Mouse (Mus musculus): ENCODE data around the gene Eif5. TPM values are rescaled to one million over a fixed set of nuclear protein-coding genes. Genes with fewer than 3 reads are reported as not detected.
A peak's percentile ranks its signal among the peaks of the same experiment; 100 is the strongest.
"Not testable (repeated sequence)": the region's sequence is repeated elsewhere in the genome, so short reads cannot be mapped to it uniquely, and the experiment has no call there.

Gene Eif5
- total RNA-seq (2021): 100 to 1,000 TPM; 123 to 146 TPM
- long read RNA-seq, experiment 1, full-length matches to known transcripts: 88 of 118 reads
- long read RNA-seq, experiment 1, partial matches to known transcripts: 18 of 118 reads
- long read RNA-seq, experiment 1, other reads (novel, unspliced or antisense): 12 of 118 reads
- long read RNA-seq, experiment 2, full-length matches to known transcripts: 144 of 193 reads
- long read RNA-seq, experiment 2, partial matches to known transcripts: 42 of 193 reads
- long read RNA-seq, experiment 2, other reads (novel, unspliced or antisense): 7 of 193 reads

DNA sequence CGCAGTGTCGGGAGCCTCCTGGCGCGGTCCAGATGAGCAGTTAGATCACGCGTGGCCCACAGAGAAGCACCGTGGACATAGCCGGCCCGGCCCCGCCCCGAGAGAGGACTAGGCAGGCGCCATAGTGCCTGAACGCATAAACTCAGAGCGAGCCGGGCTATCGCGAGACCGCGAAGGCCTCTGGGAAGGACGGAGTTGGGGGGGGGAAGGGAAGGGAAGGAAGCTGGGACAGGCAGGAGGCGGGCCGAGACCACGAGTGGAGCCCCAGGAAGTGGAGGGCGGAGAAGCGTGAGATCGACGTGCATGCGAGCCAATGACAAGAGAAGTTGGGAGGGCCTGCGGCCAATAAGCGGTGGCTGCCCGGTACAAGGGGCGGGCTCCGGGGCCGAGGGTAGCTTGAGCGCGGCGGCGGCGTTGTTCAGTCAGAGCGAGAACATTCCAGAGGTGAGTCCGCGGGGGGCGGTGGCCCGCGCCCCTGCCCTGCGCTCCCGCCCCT lies at the start of gene Eif5:
TSS of gene Eif5 (plus strand) at position 221 of the 496 bp plus-strand sequence.
- peak; percentile 99 to 100 for DNase-seq

DNA sequence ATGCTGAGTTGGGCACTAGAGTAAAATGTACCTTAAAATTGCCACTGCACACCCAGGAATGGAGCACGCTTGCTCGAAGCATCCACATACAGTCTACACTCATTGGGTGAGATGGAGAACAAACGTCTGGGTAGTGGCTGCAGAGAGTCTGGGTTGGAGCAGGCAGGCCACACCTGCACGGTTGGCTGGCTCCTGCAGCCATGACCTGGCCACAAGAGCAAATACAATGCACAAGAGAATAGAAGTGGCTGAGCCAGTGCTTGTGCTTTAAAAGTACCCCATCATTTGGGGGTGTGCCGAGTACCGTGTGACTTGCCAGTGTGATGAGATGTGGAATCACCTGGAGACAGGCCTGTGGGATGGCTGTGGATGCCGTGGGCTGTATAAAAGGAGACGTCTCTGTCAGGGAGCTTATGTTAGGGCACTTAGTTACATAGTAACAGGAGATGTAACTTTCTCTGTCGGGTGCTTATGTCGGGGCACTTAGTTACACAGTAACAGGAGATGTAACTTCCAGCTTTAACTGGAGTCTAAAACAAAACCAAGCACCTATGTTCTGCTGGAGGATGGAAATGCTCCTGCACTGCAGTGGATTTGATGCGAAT lies 48.5 kb upstream of the Eif5 start:
- no peak for DNase-seq
- intact Hi-C loops (cut with DNase I): no loop called here

More for the DNA sequence above, at the start of gene Eif5:
- intact Hi-C loops (cut with DNase I): loop anchor here (2.0 kb wide), 1 partner anchor 37 kb away; the partner anchor contains the start of gene Mark3

- intact Hi-C loops (cut with DNase I): no loop called here
- no peak for DNase-seq
These were observed 42.9 kb upstream of the Eif5 start for GRCm38 (mm10) chr12:111494931-111495330.

DNA sequence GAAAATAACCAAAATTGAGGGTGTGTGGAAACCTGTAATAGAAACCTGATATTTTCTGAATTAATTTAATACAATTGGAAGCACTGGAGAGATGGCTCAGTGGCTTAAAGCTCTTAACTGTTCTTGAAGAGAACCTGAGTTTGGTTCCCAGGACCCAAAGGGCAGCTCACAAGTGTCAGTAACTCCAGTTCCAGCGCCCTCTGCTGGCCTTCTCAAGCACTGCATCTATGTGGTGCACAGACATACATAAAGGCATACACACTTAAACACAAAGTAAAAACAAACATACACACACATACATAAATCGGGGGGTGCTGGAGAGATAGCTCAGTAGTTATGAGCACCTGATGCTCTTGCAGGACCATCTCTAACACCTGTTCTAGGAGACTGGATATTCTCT lies 40.7 kb upstream of the Eif5 start:
- no peak for DNase-seq
- intact Hi-C loops (cut with DNase I): no loop called here

GRCm38 (mm10) chr12:111499617-111500016 lies 38.2 kb upstream of the Eif5 start:
- intact Hi-C loops (cut with DNase I): loop anchor here (5.0 kb wide), 1 partner anchor 37 kb away; no protein-coding TSS in a partner anchor
- no peak for DNase-seq

DNA sequence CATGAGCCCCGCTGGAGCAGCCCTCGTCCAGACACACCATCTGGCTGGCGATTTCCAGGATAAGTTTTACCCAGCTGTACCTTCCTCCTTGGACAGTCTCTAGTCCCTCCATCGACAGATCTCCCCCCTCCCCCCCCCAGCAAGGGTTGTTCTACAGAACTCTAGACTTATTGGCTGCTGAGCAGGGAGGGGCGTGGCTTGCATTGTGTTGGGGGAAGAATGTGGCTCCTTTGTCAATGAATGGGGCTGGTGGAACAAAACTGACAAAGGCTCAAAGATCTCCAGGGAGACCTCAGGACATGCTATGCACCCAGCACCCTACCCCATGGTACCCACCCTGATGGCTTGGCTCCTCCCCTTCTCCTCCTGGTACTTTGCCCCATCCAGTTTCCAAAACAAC lies 37.1 kb upstream of the Eif5 start:
- intact Hi-C loops (cut with DNase I): loop anchor here (5.0 kb wide), 1 partner anchor 38 kb away; no protein-coding TSS in a partner anchor
- DNase-seq: no peak

- intact Hi-C loops (cut with DNase I): loop anchor here (5.0 kb wide), 1 partner anchor 41 kb away; no protein-coding TSS in a partner anchor
- DNase-seq: no peak
These were observed 34.7 kb upstream of the Eif5 start for GRCm38 (mm10) chr12:111503063-111503567.

- DNase-seq: no peak
- intact Hi-C loops (cut with DNase I): loop anchor here (5.0 kb wide), 1 partner anchor 41 kb away; no protein-coding TSS in a partner anchor
These were observed 34.2 kb upstream of the Eif5 start for GRCm38 (mm10) chr12:111503571-111503970.

DNA sequence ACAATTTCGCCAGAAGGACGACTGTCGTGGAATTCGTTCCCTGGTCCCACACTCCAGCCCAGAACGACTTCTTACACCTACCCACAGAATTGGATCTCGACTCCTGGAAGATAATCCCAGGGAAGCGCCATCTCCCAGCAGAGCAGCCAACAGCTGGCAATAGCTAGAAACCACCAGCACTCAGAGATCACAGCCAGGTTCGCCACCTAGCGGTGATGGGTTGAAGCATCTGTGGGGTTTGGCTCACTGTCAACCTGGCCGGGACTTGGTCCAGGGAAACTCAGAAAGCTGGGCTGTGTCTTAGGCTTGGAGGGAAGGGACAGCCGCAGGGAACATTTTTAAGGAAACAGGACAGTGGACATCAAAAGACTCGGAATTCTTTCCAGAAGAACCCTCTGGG lies 32.9 kb upstream of the Eif5 start:
- DNase-seq: peak; percentile 92 to 98
- intact Hi-C loops (cut with DNase I): loop anchor here (5.0 kb wide), 1 partner anchor 43 kb away; no protein-coding TSS in a partner anchor

GRCm38 (mm10) chr12:111507001-111507400 lies 30.8 kb upstream of the Eif5 start:
- intact Hi-C loops (cut with DNase I): no loop called here
- no peak for DNase-seq

- intact Hi-C loops (cut with DNase I): no loop called here
- no peak for DNase-seq
These were observed 29.9 kb upstream of the Eif5 start for GRCm38 (mm10) chr12:111507962-111508361.

- DNase-seq; intact Hi-C loops (cut with DNase I): not testable (repeated sequence)
These were observed 29.4 kb upstream of the Eif5 start for GRCm38 (mm10) chr12:111508438-111508837.

GRCm38 (mm10) chr12:111512572-111513063 lies 25.2 kb upstream of the Eif5 start:
- no peak for DNase-seq
- intact Hi-C loops (cut with DNase I): no loop called here

DNA sequence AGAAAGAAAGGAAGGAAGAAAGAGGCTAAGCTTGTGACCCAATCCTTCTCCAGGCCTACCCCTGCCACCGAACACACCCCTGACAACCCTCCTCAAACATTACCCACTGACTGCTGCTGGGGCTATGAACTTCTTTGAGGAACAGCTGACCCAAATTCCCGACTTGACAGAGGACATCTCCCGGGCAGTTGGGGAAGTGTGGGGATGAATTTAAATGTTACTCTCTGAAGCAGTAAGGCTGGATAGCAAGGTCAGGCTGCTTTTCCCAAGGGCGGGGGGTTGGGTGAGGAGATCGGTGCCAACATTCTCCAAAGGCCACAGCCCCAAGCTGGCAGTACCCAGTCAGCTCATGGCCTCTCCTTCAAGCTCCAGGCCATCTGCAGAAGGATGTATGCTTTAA lies 24.1 kb upstream of the Eif5 start:
- intact Hi-C loops (cut with DNase I): no loop called here

GRCm38 (mm10) chr12:111514231-111514792 lies 23.5 kb upstream of the Eif5 start:
- no peak for DNase-seq
- intact Hi-C loops (cut with DNase I): no loop called here

More for the DNA sequence above, 24.1 kb upstream of the Eif5 start:
- no peak for DNase-seq

DNA sequence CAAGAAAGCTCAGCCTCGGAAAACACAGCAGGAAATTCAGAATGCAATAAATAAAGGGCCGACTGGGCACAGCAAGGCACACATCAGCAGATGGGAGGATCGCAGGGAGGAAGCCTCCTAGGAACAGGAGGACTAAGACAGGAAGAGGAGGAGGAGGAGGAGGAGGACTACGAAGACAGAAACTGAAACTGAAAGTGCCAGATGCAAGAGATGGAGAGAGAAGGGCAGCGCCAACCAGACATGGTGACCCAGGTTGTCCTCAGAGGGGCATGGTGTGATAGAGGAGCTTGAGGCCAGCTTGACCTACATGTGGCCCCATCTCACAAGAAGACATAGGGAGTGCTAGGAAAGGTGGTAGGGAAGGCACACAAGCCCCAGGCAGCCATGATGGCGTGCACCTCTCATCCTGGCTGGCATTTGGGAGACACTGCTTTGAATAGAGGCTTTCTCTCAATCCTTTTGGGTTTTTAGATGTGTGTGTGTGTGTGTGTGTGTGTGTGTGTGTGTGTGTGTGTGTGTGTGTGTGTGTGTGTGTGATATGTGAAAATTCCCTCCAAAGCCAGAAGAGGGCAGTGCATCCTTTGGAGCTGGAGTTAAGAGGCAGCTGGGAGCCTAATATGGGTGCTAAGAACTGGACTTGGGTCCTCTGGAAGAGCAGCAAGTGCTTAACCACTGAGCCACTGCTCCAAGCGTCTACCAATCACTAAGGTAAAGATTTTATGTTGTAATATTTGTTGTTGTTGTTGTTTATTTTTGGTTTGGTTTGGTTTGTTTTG lies 22.8 kb upstream of the Eif5 start:
- no peak for DNase-seq
- intact Hi-C loops (cut with DNase I): no loop called here

DNA sequence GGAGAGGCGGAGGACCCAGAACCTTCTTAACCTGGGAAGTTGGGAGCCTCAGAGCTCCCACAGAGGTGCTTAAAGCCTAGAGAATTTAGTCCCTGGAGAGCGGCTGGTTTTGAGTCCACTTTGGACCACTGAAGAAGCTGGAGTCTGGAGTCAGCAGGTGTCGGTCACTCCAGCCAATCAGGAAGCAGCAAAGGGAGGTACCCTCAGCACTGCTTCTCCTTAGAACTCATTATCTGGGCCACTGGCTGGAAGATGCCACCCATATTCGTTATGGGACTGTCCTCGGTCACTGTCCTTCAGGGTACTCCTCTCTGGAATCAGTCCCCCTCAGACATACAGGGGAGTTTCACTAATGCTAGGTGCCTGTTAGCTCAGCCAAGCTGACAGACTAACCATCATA lies 21.9 kb upstream of the Eif5 start:
- DNase-seq: no peak
- intact Hi-C loops (cut with DNase I): no loop called here

DNA sequence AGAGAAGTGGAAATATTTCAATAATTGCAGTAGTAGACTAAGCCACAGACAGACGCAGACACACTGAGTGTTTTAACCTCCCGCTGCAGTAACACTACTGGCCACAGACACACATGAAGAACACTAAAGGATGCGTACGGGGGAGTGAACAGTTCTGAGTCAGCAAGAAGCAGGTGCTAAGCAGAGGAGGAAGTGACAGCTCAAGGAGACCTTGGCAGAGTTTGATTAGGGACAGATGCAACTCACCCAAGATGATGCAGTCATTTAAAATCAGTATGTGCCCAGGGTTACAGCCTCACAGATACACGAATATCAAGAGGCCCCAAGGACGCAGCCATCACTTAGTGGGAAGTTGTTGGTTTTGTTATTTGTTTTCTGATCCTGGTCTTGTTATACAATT lies 21.0 kb upstream of the Eif5 start:
- intact Hi-C loops (cut with DNase I): no loop called here
- no peak for DNase-seq

DNA sequence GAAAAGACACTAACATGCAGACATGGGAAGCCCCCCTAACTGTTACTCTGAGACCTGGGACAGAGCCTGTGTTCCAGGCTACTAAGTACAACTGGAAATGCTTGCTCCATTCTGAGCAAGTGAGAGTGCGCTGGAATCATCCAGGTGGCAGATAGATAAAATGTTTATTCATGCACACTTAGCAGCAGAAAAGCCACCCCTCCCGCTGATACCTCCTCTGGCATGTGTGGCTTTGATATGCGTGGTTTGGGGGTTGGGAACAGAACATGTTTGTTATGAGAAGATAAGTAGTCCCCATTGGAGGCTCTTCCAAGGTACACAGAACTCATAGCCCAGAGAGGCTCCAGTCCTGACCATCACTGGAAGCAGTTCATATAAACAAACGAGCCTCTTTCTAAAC lies 19.9 kb upstream of the Eif5 start:
- intact Hi-C loops (cut with DNase I): no loop called here
- DNase-seq: no peak

- intact Hi-C loops (cut with DNase I): no loop called here
- DNase-seq: no peak
These were observed 19.4 kb upstream of the Eif5 start for GRCm38 (mm10) chr12:111518391-111518790.
